Mouse (Mus musculus) cortical plate, adult 2 months (tissue): Measurements from ENCODE around the gene Cemip.

Experiments used
- CTCF ChIP-seq: fragments of 200-500 bp; IDR thresholded peaks from 2 replicates; pipeline ENCODE4 v1.5.1; 2011; ENCODE audit warnings: mild to moderate bottlenecking, control low read depth, low read length; ENCODE audit not compliant: insufficient read depth; ENCODE audit errors: extremely low read depth
- POLR2A ChIP-seq: fragments of 200-500 bp; IDR thresholded peaks from 2 replicates; pipeline ENCODE4 v1.6.1; 2011; ENCODE audit warnings: mild to moderate bottlenecking, low read length, control low read depth; ENCODE audit not compliant: insufficient read depth; ENCODE audit errors: extremely low read depth

DNA sequence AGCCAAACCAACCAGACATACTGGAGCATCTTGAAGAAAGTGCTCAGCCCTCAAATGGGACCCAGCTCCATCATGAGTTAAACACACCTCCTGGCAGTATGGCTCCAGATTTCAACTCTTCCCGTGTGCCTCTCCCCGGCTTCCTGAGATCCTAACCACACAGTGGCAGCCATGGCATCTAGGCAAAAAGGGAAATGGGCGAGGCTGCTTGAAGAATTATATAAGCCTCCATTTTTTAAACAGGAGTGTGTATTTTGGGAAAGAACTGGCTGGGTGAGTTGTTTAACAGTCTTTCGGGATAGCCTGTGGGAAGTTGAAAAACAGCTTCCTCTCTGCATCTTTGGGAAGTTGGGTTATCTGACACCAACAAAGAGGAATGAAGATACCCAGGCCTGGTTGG is 34.9 kb downstream of the Cemip start:
- TF ChIP-seq CTCF (no peak), POLR2A (no peak)
